Mouse (Mus musculus) thymus, postnatal 25 days (tissue): Measurements from ENCODE around the gene Zkscan16.
A peak's percentile ranks its signal among the peaks of the same experiment; 100 is the strongest.

Source experiments
- DNase-seq: peaks from one replicate; pipeline ENCODE4 v3.0.0; 2022

The Zkscan16 gene

GRCm38 (mm10) chr4:58941638-58942037 lies 1.8 kb upstream of the Zkscan16 start:
- no peak for DNase-seq

DNA sequence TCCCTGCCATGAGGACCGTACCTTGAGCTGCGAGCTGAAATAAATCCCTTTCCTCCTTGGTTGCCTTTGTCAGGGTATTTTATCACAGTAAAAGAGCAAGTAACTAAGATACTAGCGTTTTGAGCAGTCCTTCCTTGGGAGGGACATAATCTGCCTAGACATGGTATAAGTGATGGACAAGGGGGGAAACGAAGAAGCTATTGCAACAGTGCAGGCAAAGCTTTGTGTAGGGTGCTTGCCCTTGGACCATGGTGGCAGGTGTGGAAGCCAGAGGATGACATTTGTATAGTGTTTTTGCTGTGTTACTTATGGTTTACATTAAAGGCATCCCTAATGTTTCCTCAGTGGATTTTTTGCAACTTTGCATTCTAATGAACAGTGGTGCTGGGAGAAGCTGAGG lies 486 bp upstream of the Zkscan16 start:
- no peak for DNase-seq

GRCm38 (mm10) chr4:58944206-58944553 lies 752 bp downstream of the Zkscan16 start:
- DNase-seq, result no peak

DNA sequence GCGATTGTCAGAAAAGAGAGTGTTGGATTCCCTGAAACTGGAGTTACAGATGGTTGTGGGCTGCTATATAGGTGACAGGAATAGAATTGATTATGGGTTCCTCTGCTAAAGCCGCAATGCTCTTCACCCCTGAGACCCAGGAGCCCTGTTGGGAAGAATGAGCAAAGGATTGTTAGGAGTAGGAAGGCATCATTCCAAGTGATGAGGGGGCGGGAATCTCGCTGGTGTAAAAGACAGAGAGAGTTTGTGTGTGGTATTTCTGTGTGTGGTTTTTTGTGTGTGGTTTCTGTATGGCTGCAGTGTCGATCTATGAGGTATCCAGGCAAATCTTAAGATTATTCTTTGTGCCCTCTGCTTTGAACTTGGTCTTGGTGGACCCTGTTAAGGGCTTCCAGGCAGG lies 1.3 kb downstream of the Zkscan16 start:
- DNase-seq, result no peak

GRCm38 (mm10) chr4:58948391-58948790 lies 5.0 kb downstream of the Zkscan16 start:
- DNase-seq, result no peak

DNA sequence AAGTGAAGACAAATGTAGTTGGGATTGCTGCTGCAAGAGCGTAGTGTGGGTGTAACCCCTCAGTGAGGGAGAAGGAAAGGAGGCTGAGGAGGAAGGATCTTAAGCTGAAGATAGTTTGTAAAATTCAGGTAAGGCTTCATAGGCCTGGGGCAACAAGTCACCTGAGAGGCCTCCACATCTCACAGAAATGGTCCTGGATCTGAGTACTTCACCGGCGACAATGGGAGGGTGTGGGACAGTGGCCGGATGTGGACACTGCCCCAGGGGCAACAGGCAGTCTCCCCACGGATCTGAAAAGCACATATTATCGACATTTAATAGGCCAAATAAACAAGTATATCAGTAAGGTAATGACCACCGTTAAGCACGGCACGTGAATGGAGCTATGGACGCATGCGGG lies 9.2 kb downstream of the Zkscan16 start:
- no peak for DNase-seq

GRCm38 (mm10) chr4:58961719-58962118 lies 18.3 kb downstream of the Zkscan16 start:
- DNase-seq, result no peak

- no peak for DNase-seq
These were observed 19.8 kb downstream of the Zkscan16 start for GRCm38 (mm10) chr4:58963271-58963670.

GRCm38 (mm10) chr4:58965136-58965535 lies 21.7 kb downstream of the Zkscan16 start:
- no peak for DNase-seq

- DNase-seq, result no peak
These were observed 27.2 kb downstream of the Zkscan16 start for GRCm38 (mm10) chr4:58970678-58971077.

- no peak for DNase-seq
These were observed 32.3 kb downstream of the Zkscan16 start for GRCm38 (mm10) chr4:58975711-58976110.

DNA sequence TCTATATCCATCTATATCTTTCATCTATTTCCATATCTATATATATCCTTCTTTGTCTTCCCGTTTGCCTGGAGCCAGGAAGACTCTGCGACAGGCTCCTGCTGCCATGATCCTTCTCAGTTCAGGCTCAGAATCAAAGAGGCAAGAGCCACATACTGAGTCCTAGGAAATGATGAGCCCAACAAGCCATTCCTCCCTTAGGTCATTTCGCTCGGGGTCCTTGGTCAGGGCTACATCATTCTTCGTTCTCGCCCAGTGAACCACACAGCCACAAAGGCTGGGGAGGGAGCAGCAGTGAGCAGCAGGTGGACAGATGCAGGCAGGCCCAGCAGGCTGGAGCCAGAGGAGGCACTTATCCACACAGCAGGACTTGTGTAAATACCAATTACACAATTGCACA lies 38.0 kb downstream of the Zkscan16 start:
- DNase-seq, result no peak

DNA sequence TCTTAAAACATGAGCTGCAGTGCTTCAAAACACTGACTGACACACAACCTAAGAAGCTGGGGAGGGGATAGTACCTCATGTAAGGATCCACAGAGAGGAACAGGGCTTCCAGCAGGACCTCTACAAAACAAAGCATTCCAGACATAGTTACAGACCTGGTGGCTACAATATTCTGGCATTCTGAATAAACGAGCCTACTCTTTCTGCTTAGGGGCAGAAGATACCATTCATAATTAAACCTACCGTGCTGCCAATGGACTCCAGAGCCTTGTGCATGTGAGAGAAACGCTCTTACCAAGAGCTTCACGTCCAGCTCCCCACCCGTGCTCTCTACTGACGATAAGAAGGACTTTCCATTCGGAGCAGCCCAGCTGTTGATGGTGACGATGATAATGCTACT lies 39.4 kb downstream of the Zkscan16 start:
- DNase-seq, result no peak

DNA sequence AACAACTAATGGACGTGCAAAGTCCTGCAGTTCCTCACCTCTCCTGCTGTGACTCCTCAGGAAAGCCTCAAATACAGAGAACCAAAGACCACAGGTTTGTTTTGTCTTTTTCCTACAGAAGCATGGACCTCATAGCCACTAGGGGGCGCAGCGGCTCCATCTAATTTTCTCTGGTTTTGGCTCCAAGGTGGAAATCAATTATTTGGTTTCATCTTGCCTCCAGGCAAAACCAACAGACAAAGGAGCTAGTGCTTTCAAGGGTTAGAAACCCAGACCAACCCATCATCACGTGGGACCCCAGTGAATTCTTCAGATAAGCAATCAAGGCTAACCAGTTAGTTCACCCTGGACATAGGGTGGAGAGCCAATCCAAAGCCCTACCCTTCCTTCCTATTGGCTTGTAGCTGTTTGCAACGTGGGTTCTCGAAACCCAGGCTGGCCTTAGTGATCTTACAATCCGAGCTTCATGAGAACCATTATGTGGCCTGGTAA lies 41.8 kb downstream of the Zkscan16 start:
- DNase-seq, result peak; percentile 87

DNA sequence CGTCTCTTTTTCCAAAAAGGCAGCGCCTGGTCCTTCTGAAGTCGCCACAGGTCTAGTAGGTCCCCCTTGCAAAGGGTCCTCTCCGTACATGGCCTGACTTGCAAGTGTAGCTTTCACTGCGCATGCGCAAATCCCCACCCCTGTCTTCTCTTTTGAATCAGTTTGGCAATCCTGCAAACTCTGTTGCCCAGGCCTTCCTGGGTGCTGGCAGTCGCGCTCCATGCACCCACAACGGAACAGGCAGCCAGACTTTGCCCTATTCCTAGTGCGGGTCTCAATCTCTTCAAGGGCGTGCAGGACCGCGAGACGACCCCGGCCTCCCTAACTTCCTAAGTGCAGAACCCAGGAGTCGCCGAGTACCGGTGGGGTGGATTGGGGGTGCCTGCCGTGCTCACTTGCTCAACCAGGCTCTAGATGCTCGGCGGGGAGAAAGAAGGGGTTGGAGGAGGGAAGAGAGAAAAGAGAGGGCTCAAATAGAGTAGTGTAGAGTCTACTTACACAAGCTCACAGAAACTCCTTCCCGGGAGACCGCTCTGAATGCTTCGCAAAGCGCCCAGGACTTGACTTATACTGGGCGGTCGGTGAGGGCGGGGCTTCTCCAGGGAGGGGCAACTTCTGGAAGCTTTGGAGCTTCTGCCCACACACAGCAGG lies 43.2 kb downstream of the Zkscan16 start, which contains the start of gene Ptgr1:
TSS of gene Ptgr1 (minus strand) at position 580 of the 651 bp plus-strand sequence.
- DNase-seq, result peak; percentile 88

GRCm38 (mm10) chr4:58989303-58989898 lies 46.0 kb downstream of the Zkscan16 start:
- DNase-seq, result no peak

DNA sequence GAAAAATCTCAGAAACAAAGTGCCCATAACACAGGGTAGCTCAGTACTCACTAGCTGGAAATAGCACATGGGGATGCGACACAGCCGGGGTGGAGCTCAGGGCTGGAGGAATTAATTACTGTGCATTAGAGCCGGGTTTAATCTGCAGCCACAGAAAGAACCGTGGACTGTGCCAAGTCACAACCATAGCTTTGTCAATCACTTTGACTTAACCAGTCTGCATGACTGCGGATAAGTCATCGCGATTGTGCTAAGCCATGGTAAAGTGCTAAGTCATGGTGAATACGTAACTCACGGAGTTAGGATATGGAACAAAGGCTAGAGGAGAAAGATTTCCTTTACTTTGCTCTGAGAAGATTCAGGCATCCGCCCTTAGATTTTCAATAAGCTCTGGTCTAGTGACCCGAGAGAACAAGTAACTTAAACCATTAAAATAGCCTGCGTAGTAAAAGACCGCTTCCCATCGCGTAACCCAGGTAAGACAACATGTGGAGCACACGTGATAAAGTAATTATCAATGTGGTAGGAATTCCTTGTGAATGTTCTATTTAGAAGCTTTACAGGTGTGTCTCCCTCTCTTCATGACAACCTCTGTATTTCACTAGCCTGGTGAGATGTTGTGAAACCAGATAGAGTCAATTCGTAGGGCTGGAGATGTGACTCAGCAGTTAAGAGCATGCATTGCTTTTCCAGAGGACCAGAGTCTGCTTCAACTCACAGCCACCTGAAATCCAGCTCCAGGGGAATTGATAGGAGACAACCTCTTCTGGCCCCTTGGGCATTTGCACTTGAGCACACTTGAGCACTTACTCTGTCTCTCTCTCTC lies 47.4 kb downstream of the Zkscan16 start:
- DNase-seq, result no peak

- DNase-seq, result no peak
These were observed 48.8 kb downstream of the Zkscan16 start for GRCm38 (mm10) chr4:58992195-58992594.

GRCm38 (mm10) chr4:58994762-58995161 lies 51.3 kb downstream of the Zkscan16 start, which contains the start of gene Dnajc25:
Gene Dnajc25 (plus strand): TSS chr4:58995062.
- no peak for DNase-seq

- no peak for DNase-seq
These were observed 51.8 kb downstream of the Zkscan16 start for GRCm38 (mm10) chr4:58995251-58995693.

DNA sequence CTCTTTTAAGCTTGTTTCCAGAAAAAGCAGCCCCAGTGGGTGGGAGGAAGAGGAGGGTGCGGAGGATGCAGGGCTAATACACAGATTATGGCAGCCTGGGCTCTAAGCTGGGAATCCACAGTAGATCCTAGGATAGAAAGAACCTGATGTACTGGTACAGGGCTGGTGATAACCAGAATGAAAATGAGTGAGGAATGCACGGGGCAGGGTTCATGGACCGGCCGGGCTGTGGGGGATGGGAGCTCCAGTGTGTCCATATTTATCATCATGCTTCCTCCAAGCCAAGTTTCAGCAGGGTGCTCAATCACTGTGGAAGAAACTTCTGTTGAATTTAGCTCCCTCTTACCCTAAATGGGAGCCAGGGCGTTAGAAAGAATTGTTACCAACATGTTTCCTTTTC lies 53.7 kb downstream of the Zkscan16 start:
- no peak for DNase-seq

DNA sequence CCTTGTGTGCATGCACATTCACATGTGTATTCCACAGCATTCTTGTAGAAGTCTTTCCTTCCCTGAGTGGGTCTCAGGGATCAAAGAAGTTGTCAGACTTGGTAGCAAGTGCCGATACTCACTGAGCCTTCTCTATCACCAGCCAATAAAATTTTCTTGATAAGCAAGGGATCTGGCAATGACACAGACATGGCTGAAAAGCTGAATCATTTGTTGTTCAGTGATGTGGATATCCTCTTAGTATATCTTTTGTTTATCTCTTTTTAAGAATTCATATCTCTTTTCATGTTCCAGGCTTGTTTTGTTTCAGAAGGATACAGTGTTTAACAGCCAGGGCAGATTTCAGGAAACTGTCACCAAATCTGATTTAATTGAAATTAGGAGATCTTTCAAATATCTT lies 55.3 kb downstream of the Zkscan16 start:
- no peak for DNase-seq

- DNase-seq, result peak; percentile 75
These were observed 56.3 kb downstream of the Zkscan16 start for GRCm38 (mm10) chr4:58999686-59000085.

- peak; percentile 64 for DNase-seq
These were observed 57.2 kb downstream of the Zkscan16 start for GRCm38 (mm10) chr4:59000614-59001013.
